Mouse (Mus musculus) lung, embryonic 14.5 days (tissue): ENCODE measurements around the gene Inpp5k. TPM values are rescaled to one million over a fixed set of nuclear protein-coding genes. Genes with fewer than 3 reads are reported as not detected.
A peak's percentile ranks its signal among the peaks of the same experiment; 100 is the strongest.

Experiments
- ATAC-seq: fragments of 200-750 bp; cut with Nextera tagmentation; 2 replicates; pipeline ENCODE4 v1.8.0; 2017; ENCODE audit warnings: mild to moderate bottlenecking, moderate TSS enrichment, moderate library complexity; ENCODE audit not compliant: insufficient read depth
- DNase-seq: peaks from one replicate; pipeline ENCODE4 v3.0.0-alpha.2; 2015
- H3K27ac ChIP-seq: fragments of 300-500 bp; sonication (generic); 2 replicates; pipeline ENCODE4 v1.5.1; 2014; ENCODE audit warnings: low read depth, mild to moderate bottlenecking, moderate library complexity
- H3K27me3 ChIP-seq: fragments of 300-500 bp; sonication (generic); 2 replicates; pipeline ENCODE4 v1.6.1; 2014; ENCODE audit warnings: low read length, control low read depth; ENCODE audit not compliant: insufficient read depth
- H3K36me3 ChIP-seq: fragments of 300-500 bp; sonication (generic); 2 replicates; pipeline ENCODE4 v1.6.1; 2014; ENCODE audit warnings: control low read depth; ENCODE audit not compliant: insufficient read depth
- H3K4me1 ChIP-seq: fragments of 300-500 bp; sonication (generic); 2 replicates; pipeline ENCODE4 v1.6.1; 2014; ENCODE audit warnings: antibody characterized with exemption, control low read depth; ENCODE audit not compliant: insufficient read depth
- H3K4me2 ChIP-seq: fragments of 300-500 bp; sonication (generic); 2 replicates; pipeline ENCODE4 v1.6.1; 2014; ENCODE audit warnings: mild to moderate bottlenecking
- H3K4me3 ChIP-seq: fragments of 300-500 bp; sonication (generic); 2 replicates; pipeline ENCODE4 v1.5.1; 2014; ENCODE audit warnings: low read depth, low read length
- H3K9ac ChIP-seq: fragments of 300-500 bp; sonication (generic); 2 replicates; pipeline ENCODE4 v1.6.1; 2014
- H3K9me3 ChIP-seq: fragments of 300-500 bp; sonication (generic); 2 replicates; pipeline ENCODE4 v1.6.1; 2016; ENCODE audit warnings: low read depth, low read length, control low read depth
- CTCF ChIP-seq: IDR thresholded peaks from 2 replicates; pipeline ENCODE4 v1.5.1; 2016; ENCODE audit warnings: antibody characterized with exemption, low read depth
- WGBS: fragments of 180-500 bp; shearing (Covaris S2); extraction: QIAGEN DNeasy Blood & Tissue Kit; methylation state at CpG from one replicate; pipeline ENCODE4 v1.1.7; 2014; 5-methylcytosine and 5-hydroxymethylcytosine counted together
- polyA plus RNA-seq: library from polyadenylated mRNA; unstranded; fragments of >200 nt; fragmentation: Nextera tagmentation; extraction: Ambion mirVana; gene quantifications from 2 replicates; pipeline ENCODE4 v1.2.1, GENCODE M21; 2014

The Inpp5k gene
- polyA plus RNA-seq, 1 experiment from 2014 or later: 23.1 TPM

DNA sequence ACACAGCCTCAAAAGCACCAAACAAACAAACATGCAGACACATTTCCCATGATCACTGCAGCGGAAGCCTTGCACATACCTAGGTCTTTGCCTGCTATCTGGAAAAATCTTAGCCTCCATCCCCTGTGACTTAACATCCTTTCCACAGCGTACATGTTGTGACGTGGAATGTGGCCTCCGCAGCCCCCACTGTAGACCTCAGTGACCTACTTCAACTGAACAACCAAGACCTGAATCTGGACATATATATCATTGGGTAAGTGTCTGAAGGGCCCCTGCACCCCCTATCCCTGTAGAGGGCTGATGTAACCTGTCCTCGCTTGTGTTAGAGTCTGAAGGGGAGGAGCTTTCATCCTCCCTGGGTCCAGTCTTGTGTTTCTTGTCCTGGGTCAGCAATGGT is 2.1 kb downstream of the Inpp5k start:
- DNase-seq: no peak
- 88% methylated on average over 5 of the region's 5 CpGs for WGBS
- Histone ChIP-seq H3K4me1 (no peaks in the 10 kb centered on the region), H3K9ac (no peak overlapping the region), H3K4me2 (no peak overlapping the region), H3K27ac (no peak overlapping the region), H3K36me3 (peaks cover 7% of the 10 kb centered on the region), H3K4me3 (no peak overlapping the region), H3K27me3 (no peaks in the 10 kb centered on the region), H3K9me3 (no peaks in the 10 kb centered on the region)
- no peak for TF ChIP-seq CTCF
- ATAC-seq: no peak

DNA sequence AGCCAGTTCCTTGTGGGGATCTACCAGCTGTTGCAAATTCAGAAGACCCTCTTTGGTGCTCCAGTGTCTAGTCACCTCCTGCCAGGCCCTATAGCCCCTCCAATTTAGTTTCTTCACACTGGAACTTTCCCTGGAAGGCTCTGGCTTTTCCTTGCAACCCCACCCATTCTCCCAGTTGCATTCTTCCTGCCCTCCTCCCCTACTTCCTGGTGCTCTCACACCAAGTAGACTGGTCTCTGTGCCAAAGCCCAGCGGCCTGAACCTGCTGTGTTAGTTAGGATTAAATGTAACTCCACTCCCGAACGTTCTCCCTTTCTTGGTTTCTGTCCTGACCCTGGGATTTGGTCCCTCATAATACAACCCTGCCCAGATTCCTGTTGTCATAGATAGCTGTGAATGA is 4.0 kb downstream of the Inpp5k start:
- no peak overlapping the region; the same call in 1 of the 2 replicates for H3K27ac ChIP-seq
- no peak overlapping the region for H3K4me3 ChIP-seq
- DNase-seq (no peak), ATAC-seq (no peak)
- no peaks in the 10 kb centered on the region for H3K9me3 ChIP-seq
- H3K4me2 ChIP-seq: no peak overlapping the region
- H3K27me3 ChIP-seq: no peaks in the 10 kb centered on the region
- 67% methylated on average over 3 of the region's 3 CpGs for WGBS
- H3K36me3 ChIP-seq: no peaks in the 10 kb centered on the region
- no peak for TF ChIP-seq CTCF
- no peaks in the 10 kb centered on the region for H3K4me1 ChIP-seq
- H3K9ac ChIP-seq: no peak overlapping the region

DNA sequence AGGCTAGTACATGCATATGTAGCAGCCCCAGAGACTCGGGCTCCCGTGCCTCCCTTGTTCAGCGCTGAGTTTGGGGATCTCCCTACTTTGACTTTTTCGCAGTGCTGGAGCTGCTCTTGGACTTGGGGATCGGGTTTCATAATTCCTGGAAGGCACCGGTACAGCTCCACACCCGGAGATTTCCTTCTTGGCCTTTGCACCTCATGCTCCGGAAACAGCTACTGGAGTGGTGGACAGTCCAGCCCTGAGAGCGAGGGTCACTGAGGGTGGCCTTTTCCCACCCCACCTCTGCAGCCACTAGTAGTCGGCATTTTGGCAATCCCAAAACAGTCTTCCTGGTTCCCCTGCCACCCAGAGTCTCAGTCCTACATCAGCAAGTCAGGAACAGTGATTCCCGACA is 4.5 kb downstream of the Inpp5k start:
- 44% methylated on average over 11 of the region's 11 CpGs for WGBS
- H3K4me2 ChIP-seq: no peak overlapping the region
- no peaks in the 10 kb centered on the region for H3K4me1 ChIP-seq
- H3K27me3 ChIP-seq: no peaks in the 10 kb centered on the region
- no peak overlapping the region for H3K9ac ChIP-seq
- no peak for TF ChIP-seq CTCF
- H3K27ac ChIP-seq: no peak overlapping the region; the same call in 1 of the 2 replicates
- ATAC-seq: no peak
- H3K9me3 ChIP-seq: no peaks in the 10 kb centered on the region
- no peak overlapping the region for H3K4me3 ChIP-seq
- DNase-seq: no peak
- no peaks in the 10 kb centered on the region for H3K36me3 ChIP-seq

DNA sequence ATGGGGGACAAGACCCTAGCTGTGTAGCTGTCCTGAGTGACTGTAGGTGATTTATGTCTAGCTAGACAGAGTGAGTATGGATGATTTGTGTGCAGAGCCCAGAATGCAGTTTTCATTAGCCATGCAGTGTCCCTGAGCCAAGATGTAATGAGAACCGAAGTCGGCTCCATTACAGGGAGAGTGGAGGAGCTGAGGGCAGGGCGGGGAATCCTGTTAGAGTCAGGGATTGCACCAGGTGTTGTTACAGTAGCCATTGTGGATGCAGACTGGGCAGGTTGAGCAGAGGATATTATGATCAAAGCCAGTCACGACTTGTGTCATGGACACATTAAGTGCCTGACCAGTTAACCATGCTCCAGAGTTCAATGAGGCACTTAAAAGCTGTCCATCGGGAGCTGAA is 12.5 kb downstream of the Inpp5k start:
- no peaks in the 10 kb centered on the region for H3K27me3 ChIP-seq
- H3K4me1 ChIP-seq: no peaks in the 10 kb centered on the region
- no peak overlapping the region for H3K4me3 ChIP-seq
- DNase-seq (no peak), ATAC-seq (no peak)
- H3K36me3 ChIP-seq: no peaks in the 10 kb centered on the region
- H3K9me3 ChIP-seq: no peaks in the 10 kb centered on the region
- H3K27ac ChIP-seq: no peak overlapping the region
- TF ChIP-seq CTCF: no peak
- no peak overlapping the region for H3K4me2 ChIP-seq
- WGBS: 71% methylated on average over 5 of the region's 5 CpGs
- H3K9ac ChIP-seq: no peak overlapping the region

DNA sequence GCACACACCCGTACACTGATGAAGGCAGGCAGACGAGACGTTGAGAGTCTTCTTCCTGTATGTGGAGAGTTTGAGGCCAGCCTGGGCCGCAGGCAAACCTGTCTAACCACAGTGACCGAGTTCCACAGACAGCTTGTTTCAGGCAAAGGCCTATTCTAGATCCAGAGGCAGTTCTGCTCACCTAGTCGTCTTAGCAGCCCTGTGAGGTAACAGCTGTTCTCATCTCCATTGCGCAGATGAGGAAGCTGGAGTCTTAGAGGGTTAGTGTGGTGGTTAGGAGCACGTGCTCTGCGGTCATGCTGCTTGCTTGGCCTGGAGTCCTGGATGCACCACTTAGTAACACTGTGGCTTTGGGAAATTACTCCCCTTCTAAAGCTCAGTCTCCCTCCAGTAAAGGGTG is 13.9 kb downstream of the Inpp5k start:
- H3K36me3 ChIP-seq: no peaks in the 10 kb centered on the region
- DNase-seq: no peak
- H3K9me3 ChIP-seq: no peaks in the 10 kb centered on the region
- H3K4me1 ChIP-seq: no peaks in the 10 kb centered on the region
- H3K27me3 ChIP-seq: no peaks in the 10 kb centered on the region
- H3K4me2 ChIP-seq: no peak overlapping the region
- no peak for TF ChIP-seq CTCF
- no peak for ATAC-seq
- H3K4me3 ChIP-seq: no peak overlapping the region
- H3K9ac ChIP-seq: no peak overlapping the region
- no peak overlapping the region for H3K27ac ChIP-seq
- 75% methylated on average over 9 of the region's 9 CpGs for WGBS

DNA sequence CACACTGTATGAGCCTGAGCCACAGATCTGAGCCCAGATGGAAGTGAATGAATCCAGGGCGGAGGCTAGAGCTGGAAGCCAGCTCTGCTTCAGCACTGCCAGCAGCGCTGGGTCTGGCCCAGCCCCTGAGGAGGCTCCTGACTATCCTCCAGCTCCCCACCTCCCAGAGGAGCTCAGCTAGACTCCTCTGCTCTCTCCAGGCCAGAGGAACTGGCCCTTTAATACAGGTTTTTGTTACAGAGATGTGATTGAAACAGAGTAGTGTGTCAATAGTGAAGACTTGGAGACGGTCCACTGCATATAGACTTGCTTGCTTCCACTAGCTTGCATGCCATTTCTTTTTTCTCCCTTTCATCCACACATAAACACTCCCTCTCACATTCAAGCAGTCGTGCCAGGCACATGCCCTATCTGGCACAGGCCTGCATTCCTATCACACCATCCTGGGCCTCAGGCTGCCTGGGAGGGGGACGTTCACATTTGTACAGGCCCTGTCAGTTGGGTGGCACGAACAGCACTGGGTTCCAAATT is 17.0 kb downstream of the Inpp5k start:
- TF ChIP-seq CTCF: no peak
- DNase-seq (peak; percentile 13), ATAC-seq (no peak)
- H3K9me3 ChIP-seq: no peaks in the 10 kb centered on the region
- 58% methylated on average over 6 of the region's 6 CpGs for WGBS
- H3K4me3 ChIP-seq: no peak overlapping the region
- H3K4me1 ChIP-seq: peaks cover 11% of the 10 kb centered on the region; the same call in 1 of the 2 replicates
- no peaks in the 10 kb centered on the region for H3K27me3 ChIP-seq
- no peak overlapping the region for H3K9ac ChIP-seq
- H3K27ac ChIP-seq: no peak overlapping the region
- H3K4me2 ChIP-seq: no peak overlapping the region
- no peaks in the 10 kb centered on the region for H3K36me3 ChIP-seq

DNA sequence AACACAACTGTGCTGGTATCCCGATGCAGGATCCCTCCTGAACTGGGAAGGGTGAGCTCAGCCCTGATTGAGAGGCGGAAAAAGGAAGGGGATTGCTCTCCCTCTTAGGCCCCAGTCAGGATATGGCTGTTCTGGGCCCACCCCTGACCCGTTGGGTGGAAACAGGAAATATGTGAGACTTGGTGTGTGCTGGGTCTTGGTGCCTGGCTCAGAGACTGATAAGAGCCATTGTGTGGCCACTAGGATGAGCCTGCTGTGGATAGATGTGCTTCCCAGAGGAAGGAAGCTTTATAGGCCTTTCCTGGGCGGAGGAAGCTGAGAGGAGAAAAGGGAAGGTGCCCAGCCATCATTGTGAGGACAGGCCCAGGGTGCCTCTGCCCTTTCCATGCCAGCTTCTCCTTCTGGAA is 18.4 kb downstream of the Inpp5k start:
- 66% methylated on average over 4 of the region's 4 CpGs for WGBS
- ATAC-seq (no peak), DNase-seq (peak; percentile 47)
- Histone ChIP-seq H3K4me3 (no peak overlapping the region), H3K27me3 (0 out of 2 replicates have a peak, but pooled peaks cover 3% of the 10 kb centered on the region), H3K9me3 (no peaks in the 10 kb centered on the region), H3K36me3 (no peaks in the 10 kb centered on the region), H3K4me1 (peaks cover 20% of the 10 kb centered on the region), H3K9ac (no peak overlapping the region), H3K27ac (peak overlapping the region; percentile 61), H3K4me2 (no peak overlapping the region)
- no peak for TF ChIP-seq CTCF
